Mouse (Mus musculus): ENCODE data around the gene Add2.

DNA sequence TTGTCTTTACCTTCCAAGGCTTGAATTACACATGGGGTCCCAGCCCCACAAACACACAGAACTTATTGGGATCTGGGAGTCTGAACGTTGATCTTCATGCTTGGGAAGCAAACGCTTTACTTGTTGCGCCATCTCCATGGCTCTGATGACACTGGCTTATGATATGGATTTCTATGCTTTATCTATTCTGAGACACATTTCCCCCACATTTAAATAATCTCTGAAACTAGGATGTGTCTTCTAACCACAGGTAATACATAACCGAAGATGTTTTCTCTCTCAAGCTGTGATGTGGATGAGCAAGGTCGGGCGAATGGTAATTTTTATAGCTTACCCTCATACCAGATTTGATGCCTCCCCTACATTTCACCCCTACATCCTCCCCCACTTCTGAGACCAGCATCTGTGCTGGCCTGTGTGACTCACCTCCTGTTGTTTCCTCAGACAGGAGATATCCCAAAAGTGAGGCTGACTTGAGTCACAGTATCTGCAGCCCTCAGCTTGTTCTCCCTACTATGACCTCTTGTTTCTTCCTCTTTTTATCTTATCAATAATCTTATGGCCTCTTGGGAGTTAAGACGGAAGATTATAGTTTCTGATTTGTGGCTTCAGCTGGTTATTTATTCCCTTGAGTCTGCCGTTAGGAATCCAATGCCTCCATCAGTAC lies 46.2 kb downstream of the Add2 start:
- TF ChIP-seq POLR2A (IDR thresholded peaks at IDR 0.05; ENCODE audit: insufficient read depth, low read length) (no peak), CTCF (IDR thresholded peaks at IDR 0.05; ENCODE audit: low read depth, low read length) (no peak)

All from ES-Bruce4 (cell line).